Mouse (Mus musculus): ENCODE data around the gene Ttll8.

GRCm38 (mm10) chr15:88858707-88859106 lies 95.5 kb downstream of the Ttll8 start:
- TF ChIP-seq CTCF (IDR thresholded peaks at IDR 0.05; ENCODE audit: low read depth) (no peak), EP300 (IDR thresholded peaks at IDR 0.05; ENCODE audit: low read depth) (no peak)
